Mouse (Mus musculus): ENCODE measurements around the gene Vmn2r83. TPM values are rescaled to one million over a fixed set of nuclear protein-coding genes. Genes with fewer than 3 reads are reported as not detected.
"Not testable (repeated sequence)": the region's sequence is repeated elsewhere in the genome, so short reads cannot be mapped to it uniquely, and the experiment has no call there.

Gene Vmn2r83
- polyA plus RNA-seq (2015; fragmentation: Nextera tagmentation; extraction: Ambion mirVana), result not detected in 2 replicates

- H3K27me3 ChIP-seq (ENCODE audit: control insufficient read depth, insufficient read depth, low read depth, low read length), result no peaks in the 10 kb centered on the region
- H3K4me3 ChIP-seq (ENCODE audit: low read length), result no peak within 1 kb of the TSS
- no peak within 1 kb of the TSS for H3K4me2 ChIP-seq (ENCODE audit: low read depth, low read length)
- no peaks in the 10 kb centered on the region for H3K9me3 ChIP-seq (ENCODE audit: control insufficient read depth, low read length)
- H3K9ac ChIP-seq (ENCODE audit: low read length), result no peak within 1 kb of the TSS
- ATAC-seq (ENCODE audit: low read depth), result no peak
- no peaks in the 10 kb centered on the region for H3K4me1 ChIP-seq (replicated peaks; ENCODE audit: control insufficient read depth, insufficient read depth, low read length)
- H3K36me3 ChIP-seq (ENCODE audit: control insufficient read depth, insufficient read depth, low read length), result no peaks in the 10 kb centered on the region
- no peak within 1 kb of the TSS for H3K27ac ChIP-seq (ENCODE audit: low read length)
These were observed at the start of gene Vmn2r83 for GRCm38 (mm10) chr10:79468431-79468830. Gene Vmn2r83 (plus strand): TSS chr10:79468731.

- not testable (repeated sequence) for H3K36me3 ChIP-seq (ENCODE audit: control insufficient read depth, insufficient read depth, low read length); H3K4me2 ChIP-seq (ENCODE audit: low read depth, low read length); H3K9me3 ChIP-seq (ENCODE audit: control insufficient read depth, low read length); H3K27ac ChIP-seq (ENCODE audit: low read length); ATAC-seq (ENCODE audit: low read depth); H3K27me3 ChIP-seq (ENCODE audit: control insufficient read depth, insufficient read depth, low read depth, low read length); H3K4me1 ChIP-seq (replicated peaks; ENCODE audit: control insufficient read depth, insufficient read depth, low read length); H3K9ac ChIP-seq (ENCODE audit: low read length); H3K4me3 ChIP-seq (ENCODE audit: low read length)
- WGBS, result 81% methylated on average over 23 of the region's 23 CpGs
These were observed 33.2 kb upstream of the Vmn2r83 start for GRCm38 (mm10) chr10:79435141-79435820.

- 49% methylated on average over 3 of the region's 3 CpGs for WGBS
- H3K9ac ChIP-seq (ENCODE audit: low read length), result no peak overlapping the region
These were observed 27.4 kb downstream of the Vmn2r83 start for GRCm38 (mm10) chr10:79495886-79496285.

GRCm38 (mm10) chr10:79496701-79497288 lies 28.3 kb downstream of the Vmn2r83 start:
- Histone ChIP-seq H3K4me2 (ENCODE audit: low read depth, low read length) (no peak overlapping the region), H3K27me3 (ENCODE audit: control insufficient read depth, insufficient read depth, low read depth, low read length) (no peaks in the 10 kb centered on the region), H3K4me1 (replicated peaks; ENCODE audit: control insufficient read depth, insufficient read depth, low read length) (no peaks in the 10 kb centered on the region), H3K9ac (ENCODE audit: low read length) (no peak overlapping the region), H3K27ac (ENCODE audit: low read length) (no peak overlapping the region), H3K9me3 (ENCODE audit: control insufficient read depth, low read length) (no peaks in the 10 kb centered on the region), H3K36me3 (ENCODE audit: control insufficient read depth, insufficient read depth, low read length) (no peaks in the 10 kb centered on the region), H3K4me3 (ENCODE audit: low read length) (no peak overlapping the region)
- 47% methylated on average over 2 of the region's 2 CpGs for WGBS
- no peak for ATAC-seq (ENCODE audit: low read depth)

More at GRCm38 (mm10) chr10:79495886-79496285, 27.4 kb downstream of the Vmn2r83 start:
- Histone ChIP-seq H3K4me1 (replicated peaks; ENCODE audit: control insufficient read depth, insufficient read depth, low read length) (no peaks in the 10 kb centered on the region), H3K9me3 (ENCODE audit: control insufficient read depth, low read length) (no peaks in the 10 kb centered on the region), H3K36me3 (ENCODE audit: control insufficient read depth, insufficient read depth, low read length) (no peaks in the 10 kb centered on the region), H3K27ac (ENCODE audit: low read length) (no peak overlapping the region), H3K4me3 (ENCODE audit: low read length) (no peak overlapping the region), H3K4me2 (ENCODE audit: low read depth, low read length) (no peak overlapping the region), H3K27me3 (ENCODE audit: control insufficient read depth, insufficient read depth, low read depth, low read length) (no peaks in the 10 kb centered on the region)
- no peak for ATAC-seq (ENCODE audit: low read depth)

- 60% methylated on average over 6 of the region's 6 CpGs for WGBS
- no peak for ATAC-seq (ENCODE audit: low read depth)
These were observed 34.5 kb downstream of the Vmn2r83 start for GRCm38 (mm10) chr10:79502830-79503644.

GRCm38 (mm10) chr10:79506709-79507108 lies 38.2 kb downstream of the Vmn2r83 start:
- no peaks in the 10 kb centered on the region for H3K9me3 ChIP-seq (ENCODE audit: control insufficient read depth, low read length)
- no peak overlapping the region for H3K4me2 ChIP-seq (ENCODE audit: low read depth, low read length)
- H3K27ac ChIP-seq (ENCODE audit: low read length), result no peak overlapping the region
- no peak overlapping the region for H3K9ac ChIP-seq (ENCODE audit: low read length)
- no peaks in the 10 kb centered on the region for H3K27me3 ChIP-seq (ENCODE audit: control insufficient read depth, insufficient read depth, low read depth, low read length)
- H3K4me3 ChIP-seq (ENCODE audit: low read length), result no peak overlapping the region
- WGBS, result 76% methylated on average over 2 of the region's 2 CpGs
- no peak for ATAC-seq (ENCODE audit: low read depth)
- no peaks in the 10 kb centered on the region for H3K4me1 ChIP-seq (replicated peaks; ENCODE audit: control insufficient read depth, insufficient read depth, low read length)
- H3K36me3 ChIP-seq (ENCODE audit: control insufficient read depth, insufficient read depth, low read length), result no peaks in the 10 kb centered on the region

More at GRCm38 (mm10) chr10:79502830-79503644, 34.5 kb downstream of the Vmn2r83 start:
- no peaks in the 10 kb centered on the region for H3K36me3 ChIP-seq (ENCODE audit: control insufficient read depth, insufficient read depth, low read length)
- no peak overlapping the region for H3K4me3 ChIP-seq (ENCODE audit: low read length)
- no peaks in the 10 kb centered on the region for H3K4me1 ChIP-seq (replicated peaks; ENCODE audit: control insufficient read depth, insufficient read depth, low read length)
- no peaks in the 10 kb centered on the region for H3K9me3 ChIP-seq (ENCODE audit: control insufficient read depth, low read length)
- no peaks in the 10 kb centered on the region for H3K27me3 ChIP-seq (ENCODE audit: control insufficient read depth, insufficient read depth, low read depth, low read length)
- H3K9ac ChIP-seq (ENCODE audit: low read length), result no peak overlapping the region
- no peak overlapping the region for H3K27ac ChIP-seq (ENCODE audit: low read length)
- H3K4me2 ChIP-seq (ENCODE audit: low read depth, low read length), result no peak overlapping the region

- no peak for ATAC-seq (ENCODE audit: low read depth)
- 79% methylated on average over 1 of the region's 1 CpGs for WGBS
These were observed 55.9 kb downstream of the Vmn2r83 start for GRCm38 (mm10) chr10:79524433-79524832.

GRCm38 (mm10) chr10:79525456-79526325 lies 57.2 kb downstream of the Vmn2r83 start:
- H3K4me1 ChIP-seq (replicated peaks; ENCODE audit: control insufficient read depth, insufficient read depth, low read length), result no peaks in the 10 kb centered on the region
- ATAC-seq (ENCODE audit: low read depth), result no peak

More at GRCm38 (mm10) chr10:79524433-79524832, 55.9 kb downstream of the Vmn2r83 start:
- no peak overlapping the region for H3K4me3 ChIP-seq (ENCODE audit: low read length)
- H3K27me3 ChIP-seq (ENCODE audit: control insufficient read depth, insufficient read depth, low read depth, low read length), result no peaks in the 10 kb centered on the region
- H3K36me3 ChIP-seq (ENCODE audit: control insufficient read depth, insufficient read depth, low read length), result peaks cover 2% of the 10 kb centered on the region; the same call in 1 of the 2 replicates
- H3K4me1 ChIP-seq (replicated peaks; ENCODE audit: control insufficient read depth, insufficient read depth, low read length), result no peaks in the 10 kb centered on the region
- no peak overlapping the region for H3K27ac ChIP-seq (ENCODE audit: low read length)
- no peak overlapping the region for H3K9ac ChIP-seq (ENCODE audit: low read length)
- H3K4me2 ChIP-seq (ENCODE audit: low read depth, low read length), result no peak overlapping the region
- H3K9me3 ChIP-seq (ENCODE audit: control insufficient read depth, low read length), result no peaks in the 10 kb centered on the region

More at GRCm38 (mm10) chr10:79525456-79526325, 57.2 kb downstream of the Vmn2r83 start:
- H3K27me3 ChIP-seq (ENCODE audit: control insufficient read depth, insufficient read depth, low read depth, low read length), result no peaks in the 10 kb centered on the region
- H3K4me2 ChIP-seq (ENCODE audit: low read depth, low read length), result no peak overlapping the region
- 90% methylated on average over 8 of the region's 8 CpGs for WGBS
- H3K9me3 ChIP-seq (ENCODE audit: control insufficient read depth, low read length), result no peaks in the 10 kb centered on the region
- no peak overlapping the region for H3K4me3 ChIP-seq (ENCODE audit: low read length)
- H3K36me3 ChIP-seq (ENCODE audit: control insufficient read depth, insufficient read depth, low read length), result peaks cover 6% of the 10 kb centered on the region; the same call in 1 of the 2 replicates
- no peak overlapping the region for H3K27ac ChIP-seq (ENCODE audit: low read length)
- no peak overlapping the region for H3K9ac ChIP-seq (ENCODE audit: low read length)

Data from lung, embryonic 16.5 days (tissue).